Mouse (Mus musculus) neutrophil, adult 59 days (primary cell): ENCODE data around the gene Il1r2. TPM values are rescaled to one million over a fixed set of nuclear protein-coding genes. Genes with fewer than 3 reads are reported as not detected.

Experiments
- total RNA-seq, 2 experiments: library from RNA; stranded (reverse); gene quantifications; 1 replicate in 1 of 2; 2 replicates in 1 of 2; pipeline ENCODE4 v1.2.4; 2023

Il1r2 gene
- 1,000 to 10,000 TPM in 1 of 2 experiments, 100 to 1,000 TPM in 1; 721 to 1,015 TPM for total RNA-seq

DNA sequence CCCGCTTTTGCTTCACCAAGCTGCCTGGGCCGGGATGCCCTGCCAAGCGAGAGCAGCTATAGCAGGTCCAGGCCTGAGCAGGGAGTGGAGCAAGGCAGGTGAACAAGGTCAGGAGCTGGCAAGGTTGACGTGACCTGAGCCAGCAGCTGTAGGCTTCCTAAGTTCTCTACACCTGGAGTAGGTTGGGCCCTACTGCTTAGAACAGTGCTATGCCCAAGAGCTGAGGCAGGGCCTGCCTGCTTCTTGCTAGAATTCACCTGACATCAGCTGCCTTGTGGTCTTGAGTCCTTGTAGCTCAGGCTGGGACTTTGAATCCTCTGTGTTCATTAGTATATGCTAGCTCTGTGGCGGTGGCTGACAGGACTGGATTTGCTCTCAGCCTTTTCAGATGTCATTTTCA lies at the start of gene Il1r2:
Gene Il1r2, plus strand, starts transcription at position 301 of the 400 bp plus-strand sequence.

Other genes starting within 250 kb of the Il1r2 start
- gene Map4k4, start 173.2 kb upstream of the Il1r2 start, total RNA-seq = 100 to 1,000 TPM; 239 to 245 TPM
- gene Il1r1, start 151.0 kb downstream of the Il1r2 start, total RNA-seq = 1 to 10 TPM in 1 of 2 experiments, under 1 TPM in 1; 0.93 to 1.1 TPM